Mouse (Mus musculus) T-helper 17 cell (primary cell): ENCODE measurements around the gene Lbhd1.

ENCODE experiments used
- in situ Hi-C, 2 experiments: fragments of 300-600 bp; cut with MboI, MseI; formaldehyde crosslinking; loops; 1 replicate in 1 of 2; 2 replicates in 1 of 2; pipeline ENCODE4 v1.15.1; 2025; ENCODE audit warnings: high pct_unique_total_duplicates in 2 of 2

The Lbhd1 gene

GRCm38 (mm10) chr19:8870381-8870780 lies 13.2 kb upstream of the Lbhd1 start:
- in situ Hi-C loops: loop anchor here in 1 of 2 experiments (5.0 to 25.0 kb wide), 2 partner anchors 33 to 283 kb away; partner anchors contain the start of genes Bscl2, Gng3 and Slc22a8

GRCm38 (mm10) chr19:8870838-8871237 lies 12.7 kb upstream of the Lbhd1 start:
- in situ Hi-C loops: loop anchor here in 1 of 2 experiments (5.0 to 25.0 kb wide), 2 partner anchors 34 to 284 kb away; partner anchors contain the start of genes Bscl2, Gng3 and Slc22a8

- in situ Hi-C loops: loop anchor here in 1 of 2 experiments (5.0 to 25.0 kb wide), 2 partner anchors 34 to 284 kb away; partner anchors contain the start of genes Bscl2, Gng3 and Slc22a8
Measured at GRCm38 (mm10) chr19:8871267-8872186, 12.0 kb upstream of the Lbhd1 start, which contains the start of gene Ubxn1. TSS of gene Ubxn1 (plus strand) at chr19:8871496.

GRCm38 (mm10) chr19:8872266-8872840 lies 11.2 kb upstream of the Lbhd1 start:
- in situ Hi-C loops: loop anchor here in 1 of 2 experiments (5.0 to 25.0 kb wide), 2 partner anchors 35 to 285 kb away; partner anchors contain the start of genes Bscl2, Gng3 and Slc22a8

GRCm38 (mm10) chr19:8875031-8875430 lies 8.5 kb upstream of the Lbhd1 start:
- in situ Hi-C loops: loop anchor here in 1 of 2 experiments (5.0 kb wide), 1 partner anchor 1313 kb away; no protein-coding TSS in a partner anchor

GRCm38 (mm10) chr19:8880311-8881033 lies 3.1 kb upstream of the Lbhd1 start, which contains the start of gene Uqcc3:
TSS of gene Uqcc3 (minus strand) at chr19:8880923.
- in situ Hi-C loops: no loop called here

GRCm38 (mm10) chr19:8881034-8881392 lies 2.5 kb upstream of the Lbhd1 start:
- in situ Hi-C loops: no loop called here

GRCm38 (mm10) chr19:8886916-8887584 lies 3.5 kb downstream of the Lbhd1 start:
- in situ Hi-C loops: no loop called here

- in situ Hi-C loops: no loop called here
Measured at GRCm38 (mm10) chr19:8887585-8888463, 4.3 kb downstream of the Lbhd1 start.

- in situ Hi-C loops: no loop called here
Measured at GRCm38 (mm10) chr19:8888511-8889385, 5.2 kb downstream of the Lbhd1 start, which contains the start of the genes 1810009A15Rik and Gm49416. TSS of gene 1810009A15Rik (plus strand) at chr19:8888853. TSS of gene Gm49416 (plus strand) at chr19:8888926.

- in situ Hi-C loops: loop anchor here in 1 of 2 experiments (5.0 kb wide), 1 partner anchor 49 kb away; the partner anchor contains the start of gene Mta2
Measured at GRCm38 (mm10) chr19:8892829-8893766, 9.6 kb downstream of the Lbhd1 start, which contains the start of gene Ints5. TSS of gene Ints5 (plus strand) at chr19:8893005.

- in situ Hi-C loops: loop anchor here (5.0 kb wide), 2 partner anchors 73 to 78 kb away; partner anchors contain the start of genes Hnrnpul2 (in 1 of the 2) and Ttc9c (in 1 of the 2)
Measured at GRCm38 (mm10) chr19:8895397-8895960, 11.9 kb downstream of the Lbhd1 start.

GRCm38 (mm10) chr19:8896231-8896630 lies 12.7 kb downstream of the Lbhd1 start:
- in situ Hi-C loops: loop anchor here (5.0 kb wide), 2 partner anchors 74 to 79 kb away; partner anchors contain the start of genes Hnrnpul2 (in 1 of the 2) and Ttc9c (in 1 of the 2)

GRCm38 (mm10) chr19:8897211-8897864 lies 13.8 kb downstream of the Lbhd1 start:
- in situ Hi-C loops: loop anchor here (5.0 kb wide), 2 partner anchors 75 to 80 kb away; partner anchors contain the start of genes Hnrnpul2 (in 1 of the 2) and Ttc9c (in 1 of the 2)

- in situ Hi-C loops: loop anchor here (5.0 kb wide), 2 partner anchors 76 to 81 kb away; partner anchors contain the start of genes Hnrnpul2 (in 1 of the 2) and Ttc9c (in 1 of the 2)
Measured at GRCm38 (mm10) chr19:8897865-8898495, 14.4 kb downstream of the Lbhd1 start, which contains the start of gene Ganab. TSS of gene Ganab (plus strand) at chr19:8898071.
